Mouse (Mus musculus) lung, postnatal 10 days (tissue): ENCODE results near the gene Rimbp2.
"Not testable (repeated sequence)": the region's sequence is repeated elsewhere in the genome, so short reads cannot be mapped to it uniquely, and the experiment has no call there.

Source experiments
- DNase-seq: peaks from one replicate; pipeline ENCODE4 v3.0.0; 2021

Gene Rimbp2

DNA sequence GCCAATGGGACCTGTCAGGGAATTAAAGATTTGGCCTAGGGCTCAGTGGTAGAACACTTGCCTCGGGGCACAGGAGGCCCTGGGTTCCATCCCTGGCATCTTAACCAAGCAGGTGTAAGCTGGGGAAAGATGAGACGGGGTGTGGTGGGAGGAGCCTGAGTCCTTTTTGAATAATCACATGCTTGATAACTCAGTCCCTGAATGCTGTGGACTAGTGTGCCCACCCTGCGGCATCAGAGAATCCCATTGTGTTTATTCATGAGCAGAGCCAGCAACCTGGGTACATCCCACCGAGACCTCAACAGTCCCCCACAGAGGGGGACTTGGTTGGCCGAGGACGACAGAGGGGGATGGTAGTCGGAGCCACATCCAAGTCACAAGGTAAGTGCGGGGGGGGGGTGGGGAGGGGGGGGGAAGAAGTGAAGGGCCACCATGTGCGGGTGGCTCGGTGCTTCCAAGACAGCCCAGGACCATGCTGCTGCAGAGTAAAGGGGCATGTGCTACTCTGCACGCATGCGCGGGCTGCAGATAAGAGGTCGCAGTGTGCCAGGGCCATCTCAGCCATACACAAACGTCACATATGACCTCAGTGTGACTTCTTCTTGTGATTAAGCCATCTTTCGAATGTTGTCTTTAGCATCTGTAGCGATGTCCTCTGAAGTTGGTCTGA, 214.0 kb downstream of the Rimbp2 start:
- no peak for DNase-seq

DNA sequence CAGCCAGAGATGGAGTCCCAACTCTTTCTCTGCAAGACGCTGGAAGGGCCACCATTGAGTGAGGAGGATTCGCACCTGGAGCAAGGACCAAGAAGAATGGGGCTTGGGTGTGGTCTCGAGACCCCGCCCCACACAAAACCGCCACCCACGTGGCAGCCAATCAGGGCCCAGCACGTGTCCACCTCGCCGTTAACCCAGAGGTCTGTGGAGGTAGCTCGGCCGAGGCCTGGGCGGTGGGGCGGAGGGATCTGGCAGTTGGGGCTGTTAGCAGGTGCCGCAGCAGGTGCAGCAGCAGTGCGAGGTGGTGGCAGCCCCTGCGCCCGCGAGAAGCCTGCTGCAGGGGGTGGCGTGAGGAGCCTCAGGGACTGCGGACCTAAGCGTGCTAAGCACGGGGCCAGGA, 217.4 kb downstream of the Rimbp2 start:
- no peak for DNase-seq

- DNase-seq: peak; percentile 44
Measured at GRCm38 (mm10) chr5:128733955-128734354, 219.3 kb downstream of the Rimbp2 start.

GRCm38 (mm10) chr5:128732416-128733014, 220.8 kb downstream of the Rimbp2 start:
- peak; percentile 35 for DNase-seq

DNA sequence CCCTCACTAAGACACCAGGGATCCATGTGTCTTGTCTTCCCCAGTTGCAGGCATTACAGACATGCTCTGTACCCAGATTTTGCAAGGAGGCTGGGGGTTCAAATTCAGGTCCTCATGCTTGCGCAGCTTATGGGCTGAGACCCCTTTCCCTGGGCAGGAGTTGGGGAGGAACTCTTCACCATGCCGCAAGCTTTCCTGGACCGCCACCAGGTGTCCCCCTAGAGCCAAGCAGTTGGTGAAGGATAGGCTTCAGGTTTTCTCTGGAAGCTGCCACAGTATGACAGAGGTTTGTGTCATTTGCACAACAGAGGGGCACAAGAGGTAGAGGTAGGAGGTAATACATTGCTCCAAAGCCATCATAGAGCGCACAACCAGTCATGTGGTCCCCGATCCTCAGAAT, 222.7 kb downstream of the Rimbp2 start:
- DNase-seq: peak; percentile 16

DNA sequence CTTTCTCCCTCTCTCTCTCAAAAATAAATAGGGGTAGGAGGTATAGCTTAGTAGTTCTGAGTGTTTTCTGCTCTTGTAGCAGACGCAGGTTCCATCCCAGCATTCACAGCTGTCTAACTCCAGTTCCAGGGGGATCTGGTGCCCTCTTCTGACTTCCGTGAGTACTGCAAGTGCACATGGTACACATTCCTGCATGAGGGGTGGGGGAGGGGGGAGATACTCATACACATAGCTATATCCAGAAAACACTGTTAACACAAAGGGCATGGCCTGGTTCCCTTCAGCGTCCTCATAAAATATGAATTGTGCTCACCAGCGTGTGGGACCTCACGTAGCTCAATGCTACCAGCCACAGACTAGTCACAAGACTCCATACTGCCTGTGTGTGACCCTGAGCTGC, 223.9 kb downstream of the Rimbp2 start:
- DNase-seq: no peak

- DNase-seq: not testable (repeated sequence)
Measured at GRCm38 (mm10) chr5:128720461-128720860, 232.8 kb downstream of the Rimbp2 start.

- DNase-seq: no peak
Measured at GRCm38 (mm10) chr5:128715171-128715570, 238.1 kb downstream of the Rimbp2 start.

DNA sequence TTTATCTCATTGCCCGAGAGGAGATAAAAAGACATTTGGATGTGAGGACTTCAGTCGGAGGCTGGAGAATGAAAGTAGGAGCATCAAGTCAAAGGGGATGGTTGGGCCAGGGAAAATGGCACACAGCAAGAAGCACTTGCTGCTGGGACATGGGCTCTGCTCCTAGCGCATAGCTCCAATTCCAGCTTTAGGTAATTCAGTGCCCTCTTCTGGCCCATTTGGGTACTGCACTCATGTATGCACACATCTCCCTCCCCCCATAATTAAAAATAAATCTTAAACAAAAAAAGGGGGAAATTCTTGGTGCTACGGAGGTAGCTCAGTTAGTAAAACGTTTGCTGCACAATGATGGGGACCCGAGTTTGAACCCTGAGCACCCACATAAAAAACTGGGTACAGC, 241.4 kb downstream of the Rimbp2 start:
- DNase-seq: no peak

DNA sequence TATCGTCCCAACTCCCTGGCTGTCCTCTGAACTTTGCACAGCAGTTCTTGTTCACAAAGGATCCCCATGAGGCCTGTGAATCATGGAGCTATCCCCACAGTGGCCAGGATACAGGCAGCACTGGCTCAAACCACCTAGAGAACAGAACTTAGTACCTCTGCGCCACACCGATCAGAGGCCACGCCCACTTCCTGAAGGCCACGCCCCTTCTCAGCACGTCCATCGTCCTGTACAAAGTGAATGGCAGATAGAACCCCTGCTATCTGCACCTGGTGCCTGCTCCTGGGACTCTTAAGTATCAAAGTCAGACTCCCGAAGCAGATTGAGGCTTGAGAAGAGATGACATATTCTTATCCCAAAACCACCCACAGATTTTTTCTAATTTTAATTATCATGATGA, 242.7 kb downstream of the Rimbp2 start:
- DNase-seq: no peak

GRCm38 (mm10) chr5:128708929-128709328, 244.4 kb downstream of the Rimbp2 start:
- DNase-seq: no peak
